Mouse (Mus musculus) thymus, postnatal 4 days (tissue): ENCODE results near the gene Tesk2.
"Not testable (repeated sequence)": the region's sequence is repeated elsewhere in the genome, so short reads cannot be mapped to it uniquely, and the experiment has no call there.

Source experiments
- DNase-seq: peaks from one replicate; pipeline ENCODE4 v3.0.0; 2021

Gene Tesk2

GRCm38 (mm10) chr4:116720343-116721097, at the start of gene Tesk2:
Tesk2 (plus strand) TSS chr4:116720948.
- DNase-seq: peak; percentile 86

GRCm38 (mm10) chr4:116672785-116673184, 48.0 kb upstream of the Tesk2 start:
- no peak for DNase-seq

GRCm38 (mm10) chr4:116674761-116675160, 46.0 kb upstream of the Tesk2 start:
- not testable (repeated sequence) for DNase-seq

GRCm38 (mm10) chr4:116676027-116676426, 44.7 kb upstream of the Tesk2 start:
- DNase-seq: no peak

- no peak for DNase-seq
These were observed 42.9 kb upstream of the Tesk2 start for GRCm38 (mm10) chr4:116677808-116678207.

- DNase-seq: no peak
These were observed 41.6 kb upstream of the Tesk2 start for GRCm38 (mm10) chr4:116679141-116679540.

GRCm38 (mm10) chr4:116680521-116680920, 40.2 kb upstream of the Tesk2 start:
- not testable (repeated sequence) for DNase-seq

- no peak for DNase-seq
These were observed 36.8 kb upstream of the Tesk2 start for GRCm38 (mm10) chr4:116683957-116684356.

- no peak for DNase-seq
These were observed 36.1 kb upstream of the Tesk2 start for GRCm38 (mm10) chr4:116684665-116685064.

- peak; percentile 98 for DNase-seq
These were observed 35.2 kb upstream of the Tesk2 start, which contains the start of gene Prdx1 for GRCm38 (mm10) chr4:116685402-116686061. Prdx1 (plus strand) TSS chr4:116685544.

- DNase-seq: no peak
These were observed 33.7 kb upstream of the Tesk2 start for GRCm38 (mm10) chr4:116687041-116687440.

GRCm38 (mm10) chr4:116689309-116689876, 31.4 kb upstream of the Tesk2 start:
- DNase-seq: no peak

GRCm38 (mm10) chr4:116692146-116692545, 28.6 kb upstream of the Tesk2 start:
- DNase-seq: no peak

- DNase-seq: no peak
These were observed 27.0 kb upstream of the Tesk2 start for GRCm38 (mm10) chr4:116693785-116694184.

- no peak for DNase-seq
These were observed 21.9 kb upstream of the Tesk2 start for GRCm38 (mm10) chr4:116698693-116699342.

- no peak for DNase-seq
These were observed 19.8 kb upstream of the Tesk2 start for GRCm38 (mm10) chr4:116700964-116701363.

- DNase-seq: peak; percentile 92
These were observed 16.9 kb upstream of the Tesk2 start for GRCm38 (mm10) chr4:116703804-116704203.

- no peak for DNase-seq
These were observed 13.1 kb upstream of the Tesk2 start for GRCm38 (mm10) chr4:116707666-116708065.

- peak; percentile 86 for DNase-seq
These were observed 12.5 kb upstream of the Tesk2 start, which contains the start of the genes Mmachc and Ccdc163 for GRCm38 (mm10) chr4:116708201-116708764. Mmachc (minus strand) TSS chr4:116708406. Ccdc163 (plus strand) TSS chr4:116708509.

GRCm38 (mm10) chr4:116708791-116709390, 11.9 kb upstream of the Tesk2 start:
- DNase-seq: peak; percentile 28

GRCm38 (mm10) chr4:116710154-116710553, 10.6 kb upstream of the Tesk2 start:
- no peak for DNase-seq

GRCm38 (mm10) chr4:116712536-116712935, 8.2 kb upstream of the Tesk2 start:
- DNase-seq: no peak
